Mouse (Mus musculus) liver, embryonic 18 days (tissue): ENCODE data around the gene Map4k1. TPM values are rescaled to one million over a fixed set of nuclear protein-coding genes. Genes with fewer than 3 reads are reported as not detected.

ENCODE experiments used
- polyA plus RNA-seq: library from polyadenylated mRNA; depleted of rRNA; stranded (reverse); fragments of >200 nt; gene quantifications from 2 replicates; pipeline ENCODE4 v1.2.3, GENCODE M21; 2012; rRNA removed

Map4k1 gene
- polyA plus RNA-seq = 17.3 and 19.2 TPM in 2 replicates

DNA sequence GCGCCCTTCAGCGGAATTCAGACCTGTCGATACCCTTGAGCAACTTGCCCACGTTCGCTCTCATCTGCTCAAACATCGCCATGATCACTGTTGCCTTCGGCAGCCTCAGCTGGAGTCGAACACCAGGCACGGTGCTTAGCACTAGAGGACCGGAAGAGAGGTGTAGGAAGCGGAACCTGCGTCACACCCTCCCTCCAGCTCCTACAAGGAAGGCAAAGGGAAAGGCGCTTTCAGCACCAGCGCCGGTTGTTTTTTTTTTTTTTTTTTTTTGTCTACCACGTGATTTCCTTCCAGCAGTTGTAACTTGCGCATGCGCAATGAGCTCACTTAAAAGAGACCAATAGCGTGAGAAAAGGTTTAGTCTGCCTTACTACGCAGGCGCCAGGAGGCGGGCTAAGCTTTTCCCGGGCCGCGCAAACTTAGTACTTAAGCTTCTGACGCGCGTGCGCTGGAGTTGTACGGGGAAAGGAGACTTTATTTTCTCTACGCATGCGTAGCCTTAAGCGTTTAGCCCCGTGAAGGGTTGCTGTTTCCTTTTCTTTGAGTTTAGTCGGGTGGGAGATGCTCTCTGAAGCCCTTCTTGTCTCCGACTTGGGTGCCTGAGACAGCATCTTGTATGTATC lies at the start of gene Map4k1, which contains the start of gene Eif3k:
Map4k1 (plus strand) TSS at position 400 of the 623 bp plus-strand sequence.
Eif3k (minus strand) TSS at position 214 of the 623 bp plus-strand sequence.

DNA sequence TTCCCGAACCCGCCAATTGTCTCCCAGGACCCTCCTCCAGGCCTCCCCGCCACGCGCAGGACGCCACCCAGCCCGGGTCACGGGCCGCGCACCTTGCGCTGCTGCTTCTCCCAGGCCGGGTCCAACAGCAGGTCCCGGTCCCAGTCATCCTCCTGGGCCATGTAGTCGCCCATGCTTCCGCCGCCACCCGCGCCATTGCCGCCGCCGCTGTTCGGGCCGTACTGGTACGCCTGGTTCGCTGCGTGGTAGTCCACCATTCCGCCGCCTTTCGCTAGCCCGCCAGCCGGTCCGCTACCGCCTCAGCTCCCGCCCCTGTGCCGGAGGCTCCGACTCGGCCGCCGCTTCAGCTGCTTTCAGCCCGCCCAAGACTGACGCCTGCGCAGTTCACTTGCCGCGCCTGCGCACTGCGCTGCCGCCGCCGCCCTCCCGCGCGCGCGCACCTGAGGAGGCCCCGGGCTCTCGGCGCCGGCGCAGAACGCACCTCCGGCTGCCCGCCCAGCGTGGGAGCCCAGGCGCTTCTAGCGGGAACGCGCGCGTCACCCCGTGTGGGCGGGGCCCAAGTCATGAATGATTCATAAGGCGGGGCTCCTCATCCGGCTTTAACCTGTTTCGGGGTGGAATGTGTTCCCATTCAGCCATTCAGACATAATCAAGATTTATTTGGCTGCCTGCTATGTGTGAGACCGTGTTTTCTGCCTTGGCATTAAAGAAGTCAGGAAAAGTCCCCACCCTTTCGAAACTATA lies 19.8 kb upstream of the Map4k1 start, which contains the start of gene Actn4:
Actn4 (minus strand) TSS at position 414 of the 744 bp plus-strand sequence.

Other genes with a start within 250 kb of the Map4k1 start
- gene Mrps12, start 240.2 kb upstream of the Map4k1 start, polyA plus RNA-seq = 51.8 and 57.9 TPM in 2 replicates
- 8.3 and 8.6 TPM in 2 replicates for gene Sars2, start 240.1 kb upstream of the Map4k1 start, polyA plus RNA-seq
- not detected in 2 replicates for gene Ccer2, start 225.9 kb upstream of the Map4k1 start, polyA plus RNA-seq
- 20.9 and 23.4 TPM in 2 replicates for gene Sirt2, start 215.3 kb upstream of the Map4k1 start, polyA plus RNA-seq
- gene Nfkbib, start 214.5 kb upstream of the Map4k1 start, polyA plus RNA-seq = 15.6 and 17.5 TPM in 2 replicates
- 5.4 and 6.7 TPM in 2 replicates for gene Rinl, start 193.1 kb upstream of the Map4k1 start, polyA plus RNA-seq
- 125 and 133 TPM in 2 replicates for gene Hnrnpl, start 173.5 kb upstream of the Map4k1 start, polyA plus RNA-seq
- gene Ech1, start 156.8 kb upstream of the Map4k1 start, polyA plus RNA-seq = 480 and 495 TPM in 2 replicates
- 34.3 and 43.3 TPM in 2 replicates for gene Lgals4, start 148.2 kb upstream of the Map4k1 start, polyA plus RNA-seq
- 0.79 and 0.81 TPM in 2 replicates for gene Lgals7, start 118.2 kb upstream of the Map4k1 start, polyA plus RNA-seq
- 0.02 and 0.03 TPM in 2 replicates for gene Capn12, start 100.6 kb upstream of the Map4k1 start, polyA plus RNA-seq
- 81.9 and 90.7 TPM in 2 replicates for gene Actn4, start 19.7 kb upstream of the Map4k1 start, polyA plus RNA-seq
- gene Eif3k, start 186 bp upstream of the Map4k1 start, polyA plus RNA-seq = 189 and 226 TPM in 2 replicates
- gene Ryr1, start 143.1 kb downstream of the Map4k1 start, polyA plus RNA-seq = 0.05 TPM in 2 replicates
- 4.9 and 7.7 TPM in 2 replicates for gene Rasgrp4, start 152.8 kb downstream of the Map4k1 start, polyA plus RNA-seq
- gene Fam98c, start 174.2 kb downstream of the Map4k1 start, polyA plus RNA-seq = 7.4 and 7.7 TPM in 2 replicates
- 0.04 and 0.05 TPM in 2 replicates for gene Ggn, start 188.2 kb downstream of the Map4k1 start, polyA plus RNA-seq
- 0.40 and 0.65 TPM in 2 replicates for gene Spred3, start 188.4 kb downstream of the Map4k1 start, polyA plus RNA-seq
- 104 and 110 TPM in 2 replicates for gene Psmd8, start 198.7 kb downstream of the Map4k1 start, polyA plus RNA-seq
- 0.68 and 1.1 TPM in 2 replicates for gene Catsperg1, start 232.0 kb downstream of the Map4k1 start, polyA plus RNA-seq